Mouse (Mus musculus): ENCODE measurements around the gene Vmn2r3.
"Not testable (repeated sequence)": the region's sequence is repeated elsewhere in the genome, so short reads cannot be mapped to it uniquely, and the experiment has no call there.

The Vmn2r3 gene

DNA sequence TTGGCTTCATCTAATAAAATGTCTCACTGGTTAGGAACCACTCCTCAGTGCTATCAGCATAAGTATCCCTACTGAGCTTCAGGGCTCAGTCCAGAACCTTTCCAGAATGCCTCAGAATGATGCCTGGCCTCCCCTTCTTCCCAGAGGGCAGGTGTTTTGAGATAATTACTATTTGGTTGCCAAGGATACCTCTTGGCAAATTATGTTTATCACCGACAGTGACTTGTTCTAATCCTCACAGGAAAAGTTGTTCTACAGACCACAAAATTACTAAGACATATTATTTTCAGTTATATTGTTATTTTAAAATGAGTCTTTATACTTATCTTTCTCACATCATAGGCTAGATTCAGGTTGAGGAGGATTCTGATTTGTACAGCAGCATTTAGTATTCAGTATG is at the start of gene Vmn2r3:
Gene Vmn2r3, minus strand, starts transcription at position 101 of the 400 bp plus-strand sequence.
- no peak for DNase-seq (ENCODE audit: low spot score)

DNA sequence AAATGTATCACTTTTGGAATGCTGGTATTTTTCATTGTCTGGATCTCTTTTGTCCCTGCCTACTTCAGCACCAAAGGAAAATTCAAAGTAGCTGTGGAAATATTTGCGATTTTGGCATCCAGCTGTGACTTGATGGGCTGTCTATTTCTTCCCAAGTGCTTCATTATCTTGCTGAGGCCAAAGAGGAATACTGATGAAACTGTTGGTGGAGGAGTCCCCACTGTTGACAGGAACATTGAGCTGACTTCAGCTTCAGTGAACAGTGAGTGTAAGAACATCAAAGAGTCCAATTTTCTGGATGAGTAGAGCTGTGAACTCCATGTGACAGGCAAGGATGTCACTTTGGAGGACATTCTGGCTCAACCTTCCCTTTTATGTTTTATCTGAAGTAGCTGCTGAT is 43.0 kb upstream of the Vmn2r3 start:
- no peak for DNase-seq (ENCODE audit: low spot score)

DNA sequence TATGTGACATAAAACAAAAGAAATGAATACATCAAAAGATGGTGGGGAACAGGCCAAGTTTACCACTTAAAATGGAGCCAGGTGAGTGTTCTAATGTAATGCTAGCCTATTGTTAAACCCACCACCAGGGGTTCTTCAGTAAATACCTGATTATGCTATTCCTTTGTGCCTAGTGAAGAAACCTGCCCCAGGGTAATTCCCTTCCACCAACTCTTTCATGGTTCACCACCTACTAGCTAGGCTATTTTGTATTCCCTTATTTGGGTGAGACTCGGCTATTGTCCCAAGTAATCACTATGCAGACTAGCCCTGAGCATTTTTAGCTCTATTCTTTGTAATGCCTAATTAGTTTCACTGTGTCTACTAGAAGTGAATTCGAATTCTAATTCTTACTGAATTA is 32.3 kb upstream of the Vmn2r3 start:
- no peak for DNase-seq (ENCODE audit: low spot score)

DNA sequence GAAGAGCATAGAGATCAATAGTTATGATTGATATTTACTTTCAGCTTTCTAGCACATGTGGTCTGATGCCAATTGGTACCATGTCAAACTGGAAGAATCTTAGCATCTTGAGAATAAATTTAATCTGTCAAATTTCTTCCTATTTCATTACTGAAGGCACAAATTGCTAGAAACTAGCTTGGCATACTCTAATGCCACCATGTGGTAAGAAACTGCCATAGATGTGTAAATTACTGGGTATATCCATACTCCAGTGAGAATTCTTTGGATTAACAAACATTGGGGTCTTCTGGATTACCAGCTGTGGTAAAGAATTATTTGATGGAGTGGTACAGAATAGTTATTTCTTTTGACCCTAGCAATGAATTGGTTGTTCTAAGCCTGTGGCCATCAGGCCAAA is 17.3 kb upstream of the Vmn2r3 start:
- DNase-seq (ENCODE audit: low spot score): no peak

DNA sequence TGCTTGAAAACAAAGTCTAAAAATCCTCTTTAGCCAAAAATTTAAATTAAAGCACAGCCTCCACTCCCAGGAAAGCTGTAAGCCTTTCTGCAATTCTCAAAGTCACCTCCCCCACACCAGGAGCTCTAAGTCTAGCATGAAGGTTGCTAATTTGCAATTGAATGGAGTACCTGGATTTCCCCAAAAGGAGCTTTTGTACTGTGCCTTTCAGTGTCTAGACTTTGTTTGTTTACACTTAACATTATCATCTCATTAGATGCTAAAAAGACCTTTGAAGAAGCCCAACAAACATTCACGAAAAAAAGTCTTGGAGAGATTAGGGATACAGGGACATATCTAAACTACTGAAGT is 23.8 kb downstream of the Vmn2r3 start:
- DNase-seq (ENCODE audit: low spot score): no peak

DNA sequence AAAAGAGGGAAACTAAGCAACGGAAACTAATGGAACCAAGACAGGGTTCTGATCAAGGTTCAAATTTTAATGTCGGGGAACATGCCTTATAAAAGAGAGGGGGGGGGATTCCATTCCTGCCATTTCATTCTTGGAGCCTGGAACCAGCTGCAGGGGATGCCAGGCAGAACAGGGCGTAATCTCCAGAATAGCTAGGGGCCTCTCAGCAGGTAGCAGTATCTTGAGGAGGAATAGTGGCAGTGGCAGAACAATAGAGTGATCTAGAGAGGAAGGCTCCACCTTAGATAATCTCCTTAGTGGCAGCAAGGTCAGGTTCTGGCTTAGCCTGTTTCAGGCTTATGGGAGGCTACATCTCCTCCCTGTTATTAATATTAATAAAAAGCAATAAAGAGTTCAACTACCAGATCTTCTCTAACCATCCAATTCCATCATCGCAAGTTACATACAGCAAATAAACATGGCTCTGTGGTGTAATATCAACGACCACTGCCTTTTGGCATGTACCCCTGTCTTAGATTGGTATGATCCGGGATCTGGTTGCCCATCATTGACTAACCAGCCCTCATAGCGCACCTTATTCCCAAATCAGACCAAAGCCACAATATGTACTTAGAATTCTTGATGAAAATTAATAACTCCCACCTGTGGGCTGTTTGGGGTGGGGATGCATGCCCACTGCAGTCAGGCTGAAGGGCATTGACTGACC is 24.3 kb downstream of the Vmn2r3 start:
- not testable (repeated sequence) for DNase-seq (ENCODE audit: low spot score)

DNA sequence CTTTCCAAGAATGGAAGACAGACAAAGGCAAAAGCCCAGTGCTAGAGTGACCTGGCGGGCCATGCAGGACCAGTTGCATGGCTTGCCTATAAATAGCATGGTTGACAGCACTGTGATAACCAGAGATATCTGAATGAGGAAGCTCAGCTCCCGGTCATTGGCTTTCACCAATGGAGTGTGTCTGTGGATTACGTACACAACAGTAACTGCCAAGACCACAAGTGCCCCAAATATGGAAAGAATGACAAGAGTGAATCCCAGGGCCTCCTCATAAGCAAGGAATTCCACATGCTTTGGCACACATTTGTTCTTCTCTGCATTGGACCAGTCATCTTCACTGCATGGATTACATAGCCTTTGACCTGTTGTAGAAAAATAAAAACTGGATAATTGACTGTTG is 29.9 kb downstream of the Vmn2r3 start:
- no peak for DNase-seq (ENCODE audit: low spot score)

DNA sequence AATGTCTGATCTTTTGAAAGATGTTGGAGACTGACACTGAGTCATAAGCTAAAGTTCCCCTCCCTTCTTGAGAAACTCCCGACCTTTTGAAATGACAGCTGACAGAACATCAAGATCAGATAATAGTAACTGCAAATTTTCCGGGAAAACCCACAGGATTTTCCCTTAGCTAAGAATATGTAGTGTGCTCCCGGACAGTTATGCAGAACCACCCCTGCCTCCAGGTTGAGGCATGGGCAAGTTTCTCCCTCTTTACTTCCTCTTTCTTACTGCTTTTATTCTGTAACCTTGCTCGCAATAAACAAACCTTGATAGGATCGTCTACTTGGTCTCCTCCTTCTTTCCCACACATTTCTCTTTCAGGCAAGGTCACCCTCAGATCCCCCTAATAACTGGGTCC is 37.9 kb downstream of the Vmn2r3 start:
- DNase-seq (ENCODE audit: low spot score): no peak

DNA sequence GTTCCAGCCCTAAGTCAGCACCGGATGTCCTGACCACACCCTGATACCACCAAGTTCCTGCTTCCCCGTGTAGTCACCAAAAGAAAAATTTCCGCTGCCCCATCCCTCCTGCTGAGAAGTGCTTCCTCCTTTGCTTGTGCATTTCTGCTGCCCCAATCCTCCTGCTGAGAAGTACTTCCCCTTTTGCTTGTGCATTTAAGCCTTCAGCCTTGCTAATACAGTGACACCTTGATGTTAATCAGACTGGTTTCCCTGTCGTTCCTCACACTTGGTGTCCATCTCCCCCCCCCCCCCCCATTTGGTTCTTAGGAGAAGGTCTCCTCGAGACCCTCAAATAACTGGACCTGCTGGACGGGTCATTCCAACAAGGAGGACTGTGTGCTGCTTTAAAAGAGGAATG is 39.0 kb downstream of the Vmn2r3 start:
- DNase-seq (ENCODE audit: low spot score): not testable (repeated sequence)

DNA sequence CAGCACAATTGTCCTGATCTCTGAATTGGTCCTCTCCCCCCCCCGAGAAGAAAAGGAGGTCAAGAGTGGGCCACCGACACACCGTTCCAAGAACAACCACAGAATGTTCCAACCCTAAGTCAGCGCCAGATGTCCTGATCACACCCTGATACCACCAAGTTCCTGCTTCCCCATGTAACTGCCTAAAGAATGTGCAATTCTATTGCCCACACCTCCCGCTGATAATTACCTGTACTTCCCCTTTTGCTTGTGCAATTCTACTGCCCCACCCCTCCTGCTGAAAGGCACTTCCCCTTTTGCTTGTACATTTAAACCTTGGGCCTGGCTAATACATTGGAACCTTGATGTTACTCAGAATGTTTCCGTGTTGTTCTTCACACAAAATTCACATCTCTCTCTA is 54.0 kb downstream of the Vmn2r3 start:
- DNase-seq (ENCODE audit: low spot score): not testable (repeated sequence)

DNA sequence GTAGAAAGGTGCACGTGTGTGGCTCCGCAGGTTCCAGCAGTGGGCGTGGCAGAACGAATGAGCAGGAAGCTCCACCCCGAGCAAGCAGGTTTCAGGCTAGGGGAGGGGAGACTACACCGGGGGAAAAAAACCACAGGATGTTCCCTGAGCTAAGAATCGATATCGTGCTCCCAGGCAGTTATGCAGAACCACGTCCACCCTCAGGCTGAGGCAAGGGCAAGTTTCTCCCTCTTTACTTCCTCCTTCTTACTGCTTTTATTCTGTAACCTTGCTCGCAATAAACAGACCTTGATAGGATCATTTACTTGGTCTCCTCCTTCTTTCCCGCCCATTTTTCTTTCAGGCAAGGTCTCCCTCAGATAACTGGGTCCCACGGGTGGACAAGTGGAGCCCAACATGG is 55.9 kb downstream of the Vmn2r3 start:
- not testable (repeated sequence) for DNase-seq (ENCODE audit: low spot score)

DNA sequence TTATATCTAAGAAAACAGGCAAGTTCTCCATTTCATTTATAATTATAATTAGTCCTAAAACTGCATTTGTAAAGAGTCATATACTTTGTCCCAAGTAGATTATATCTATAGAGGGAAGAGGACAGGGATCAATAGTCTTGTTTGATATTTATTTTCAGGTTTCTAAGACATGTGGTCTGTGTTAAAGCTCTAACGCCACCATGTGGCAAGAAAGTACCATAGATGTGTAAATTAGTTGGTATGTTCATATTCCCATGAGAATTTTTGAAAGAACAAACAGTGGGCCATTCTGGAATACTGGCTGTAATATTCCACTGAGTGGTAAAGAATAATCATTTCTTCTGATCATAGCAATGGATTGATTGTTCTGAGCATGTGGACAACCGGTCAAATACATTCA is 62.3 kb downstream of the Vmn2r3 start:
- no peak for DNase-seq (ENCODE audit: low spot score)

All from ovary, adult 18-20 months (tissue).